Mouse (Mus musculus) urinary bladder, postnatal 10 days (tissue): ENCODE data around the gene Pja2.
"Not testable (repeated sequence)": the region's sequence is repeated elsewhere in the genome, so short reads cannot be mapped to it uniquely, and the experiment has no call there.

Source experiments
- DNase-seq: peaks from one replicate; pipeline ENCODE4 v3.0.0; 2022; ENCODE audit warnings: low spot score

The Pja2 gene

GRCm38 (mm10) chr17:64281368-64281767 is 50.3 kb downstream of the Pja2 start:
- not testable (repeated sequence) for DNase-seq

- DNase-seq = no peak
Observed at GRCm38 (mm10) chr17:64277649-64278212, 54.0 kb downstream of the Pja2 start.

GRCm38 (mm10) chr17:64276666-64277065 is 55.0 kb downstream of the Pja2 start:
- DNase-seq = no peak

GRCm38 (mm10) chr17:64275188-64275587 is 56.5 kb downstream of the Pja2 start:
- no peak for DNase-seq

GRCm38 (mm10) chr17:64274341-64275105 is 57.2 kb downstream of the Pja2 start:
- DNase-seq = no peak

- no peak for DNase-seq
Observed at GRCm38 (mm10) chr17:64260571-64260970, 71.1 kb downstream of the Pja2 start.

- DNase-seq = no peak
Observed at GRCm38 (mm10) chr17:64248246-64248645, 83.5 kb downstream of the Pja2 start.

- no peak for DNase-seq
Observed at GRCm38 (mm10) chr17:64242898-64243297, 88.8 kb downstream of the Pja2 start.

- DNase-seq = no peak
Observed at GRCm38 (mm10) chr17:64242310-64242859, 89.3 kb downstream of the Pja2 start.

- DNase-seq = no peak
Observed at GRCm38 (mm10) chr17:64241544-64242292, 90.0 kb downstream of the Pja2 start.

GRCm38 (mm10) chr17:64232134-64232533 is 99.6 kb downstream of the Pja2 start:
- DNase-seq = no peak

GRCm38 (mm10) chr17:64231637-64232036 is 100.1 kb downstream of the Pja2 start:
- DNase-seq = not testable (repeated sequence)

- no peak for DNase-seq
Observed at GRCm38 (mm10) chr17:64231172-64231571, 100.5 kb downstream of the Pja2 start.
